Comparison of ENCODE assay signal across 8 mouse cellular contexts in the genomic region with DNA sequence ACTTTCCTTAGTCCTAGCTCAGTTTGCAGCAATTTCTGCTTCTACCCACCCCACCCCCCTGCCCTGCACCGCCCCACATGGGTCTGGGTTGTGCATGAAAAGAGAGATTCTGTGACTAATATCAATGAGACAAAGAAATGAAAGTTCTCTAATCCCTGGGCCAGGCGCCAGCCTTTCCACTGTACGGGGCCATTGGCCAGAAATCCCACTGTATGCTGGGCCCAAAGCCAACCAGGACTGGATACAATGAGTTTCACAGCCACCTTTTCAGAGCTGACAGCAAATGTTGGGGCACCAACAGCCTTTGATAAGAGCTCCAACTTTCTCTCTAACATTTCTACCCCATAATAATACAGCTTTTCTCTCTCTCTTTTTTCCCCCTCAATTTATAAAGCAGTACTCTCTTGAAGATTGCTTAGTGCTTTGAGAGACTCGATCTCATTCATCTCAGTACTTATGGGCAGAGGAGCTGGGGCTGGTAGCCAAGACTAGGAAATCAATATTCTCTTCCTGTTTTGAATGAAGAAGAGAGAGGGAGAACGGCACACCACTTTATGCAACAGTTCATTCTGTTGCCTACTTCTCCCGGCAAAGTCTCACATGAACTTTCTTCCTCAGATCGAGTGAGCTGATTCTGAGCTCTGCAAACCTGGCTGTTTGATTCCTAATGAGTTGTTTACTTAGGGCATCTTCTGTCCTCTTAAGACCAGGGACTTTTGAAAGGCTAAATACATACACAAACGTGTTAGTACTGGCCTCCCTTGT. TPM values are rescaled to one million over a fixed set of nuclear protein-coding genes. Genes with fewer than 3 reads are reported as not detected.
DNase-seq lines count a peak whose midpoint lies in the region; ATAC-seq lines count a peak whose summit lies in the region.

No protein-coding gene starts in this region.

- H3K4me2 ChIP-seq in liver, embryonic 12.5 days, result no peak overlapping the region
- peak overlapping the region; percentile 28 for H3K4me2 ChIP-seq in forebrain, embryonic 13.5 days
- H3K4me2 ChIP-seq in heart, embryonic 15.5 days, result peak overlapping the region; percentile 37; the same call in 1 of the 2 replicates
- no peak overlapping the region for H3K4me2 ChIP-seq in liver, embryonic 11.5 days

- no peaks in the 10 kb centered on the region for H3K27me3 ChIP-seq in liver, embryonic 12.5 days (replicated peaks)
- H3K27me3 ChIP-seq in forebrain, embryonic 13.5 days, result no peaks in the 10 kb centered on the region
- H3K27me3 ChIP-seq in heart, embryonic 15.5 days, result no peaks in the 10 kb centered on the region
- no peaks in the 10 kb centered on the region for H3K27me3 ChIP-seq in liver, embryonic 11.5 days (replicated peaks; ENCODE audit: control insufficient read depth, insufficient read depth, low read length)

- DNase-seq in liver, result peak; percentile 56
- peak; percentile 81 to 84 for DNase-seq in kidney, postnatal 25 days
- DNase-seq in liver, embryonic 11.5 days (ENCODE audit: low spot score), result no peak
- DNase-seq in ovary, postnatal 36 days (ENCODE audit: low spot score), result peak; percentile 54

- no peak overlapping the region for H3K9ac ChIP-seq in liver, embryonic 12.5 days
- H3K9ac ChIP-seq in forebrain, embryonic 13.5 days, result no peak overlapping the region
- H3K9ac ChIP-seq in heart, embryonic 15.5 days, result no peak overlapping the region
- H3K9ac ChIP-seq in liver, embryonic 11.5 days (ENCODE audit: low read depth, low read length), result no peak overlapping the region

- no peaks in the 10 kb centered on the region for H3K9me3 ChIP-seq in liver, embryonic 12.5 days (replicated peaks)
- H3K9me3 ChIP-seq in forebrain, embryonic 13.5 days (replicated peaks), result no peaks in the 10 kb centered on the region
- H3K9me3 ChIP-seq in heart, embryonic 15.5 days (replicated peaks), result no peaks in the 10 kb centered on the region
- H3K9me3 ChIP-seq in liver, embryonic 11.5 days (ENCODE audit: control insufficient read depth, low read length), result no peaks in the 10 kb centered on the region

- no peak overlapping the region for H3K4me3 ChIP-seq in liver, embryonic 12.5 days
- no peak overlapping the region for H3K4me3 ChIP-seq in forebrain, embryonic 13.5 days
- H3K4me3 ChIP-seq in heart, embryonic 15.5 days, result no peak overlapping the region
- H3K4me3 ChIP-seq in liver, embryonic 11.5 days (ENCODE audit: low read depth, low read length), result no peak overlapping the region

- H3K36me3 ChIP-seq in liver, embryonic 12.5 days, result no peaks in the 10 kb centered on the region
- H3K36me3 ChIP-seq in forebrain, embryonic 13.5 days (ENCODE audit: poor library complexity, severe bottlenecking), result no peaks in the 10 kb centered on the region
- H3K36me3 ChIP-seq in heart, embryonic 15.5 days, result no peaks in the 10 kb centered on the region
- H3K36me3 ChIP-seq in liver, embryonic 11.5 days (ENCODE audit: control insufficient read depth, insufficient read depth, low read length), result no peaks in the 10 kb centered on the region

- 45% methylated on average over 8 of the region's 8 CpGs for WGBS in liver, embryonic 12.5 days (ENCODE audit: insufficient replicate concordance)
- 13% methylated on average over 8 of the region's 8 CpGs for WGBS in forebrain, embryonic 13.5 days
- 26% methylated on average over 8 of the region's 8 CpGs for WGBS in heart, embryonic 15.5 days
- 47% methylated on average over 8 of the region's 8 CpGs for WGBS in liver, embryonic 11.5 days

- ATAC-seq in liver, embryonic 12.5 days, result no peak
- peak; percentile 96 for ATAC-seq in forebrain, embryonic 13.5 days
- ATAC-seq in heart, embryonic 15.5 days (replicated peaks; ENCODE audit: insufficient number of reproducible peaks, insufficient read depth, low FRiP score, low read depth), result peak; percentile 88
- peak; percentile 41; the same call in 1 of the 2 replicates for ATAC-seq in liver, embryonic 11.5 days (replicated peaks; ENCODE audit: low FRiP score)
- ATAC-seq in megakaryocyte-erythroid progenitor cell, adult 5-6 weeks (replicated peaks; ENCODE audit: low FRiP score, low TSS enrichment, poor library complexity, severe bottlenecking), result no peak

- no peaks in the 10 kb centered on the region for H3K4me1 ChIP-seq in liver, embryonic 12.5 days
- peaks cover 32% of the 10 kb centered on the region for H3K4me1 ChIP-seq in forebrain, embryonic 13.5 days
- H3K4me1 ChIP-seq in heart, embryonic 15.5 days (replicated peaks), result peaks cover 11% of the 10 kb centered on the region
- H3K4me1 ChIP-seq in liver, embryonic 11.5 days (replicated peaks; ENCODE audit: control insufficient read depth, insufficient read depth, low read length), result 0 out of 2 replicates have a peak, but pooled peaks cover 3% of the 10 kb centered on the region

- H3K27ac ChIP-seq in liver, embryonic 12.5 days, result no peak overlapping the region
- peak overlapping the region; percentile 78 for H3K27ac ChIP-seq in forebrain, embryonic 13.5 days
- peak overlapping the region; percentile 82 for H3K27ac ChIP-seq in heart, embryonic 15.5 days
- no peak overlapping the region; the same call in 1 of the 2 replicates for H3K27ac ChIP-seq in liver, embryonic 11.5 days (ENCODE audit: low read depth, low read length)

RNA-seq across cellular contexts. Expression of a gene that starts 9.2 kb away (rescaled TPM):
- 59.8 and 89.1 TPM in 2 replicates for polyA plus RNA-seq in liver, embryonic 12.5 days (2016; fragmentation: Nextera tagmentation; extraction: Ambion mirVana)
- polyA plus RNA-seq in forebrain, embryonic 13.5 days (2015; fragmentation: Nextera tagmentation; extraction: Ambion mirVana), result 421 and 545 TPM in 2 replicates
- 354 and 357 TPM in 2 replicates for polyA plus RNA-seq in heart, embryonic 15.5 days (2015; fragmentation: Nextera tagmentation; extraction: Ambion mirVana)
- 232 and 261 TPM in 2 replicates for polyA plus RNA-seq in liver, embryonic 11.5 days (2014; fragmentation: Nextera tagmentation; extraction: Ambion mirVana)
- not detected in 2 replicates for total RNA-seq in megakaryocyte-erythroid progenitor cell, adult 5-6 weeks (2014; fragmentation: Nextera tagmentation)
- 1.8 TPM in 1 of 2 replicates, not detected in the other for total RNA-seq in megakaryocyte-erythroid progenitor cell, adult 5-6 weeks (2017)

Comparison
In these comparisons a context has a peak if more than half of its experiments do, and no peak if none do; other contexts are left out.
1. ATAC-seq: peak in forebrain, embryonic 13.5 days (single experiment), heart, embryonic 15.5 days (single experiment) and liver, embryonic 11.5 days (single experiment); none in liver, embryonic 12.5 days (single experiment) and megakaryocyte-erythroid progenitor cell, adult 5-6 weeks (single experiment).
2. H3K27ac ChIP-seq: peak in forebrain, embryonic 13.5 days (single experiment) and heart, embryonic 15.5 days (single experiment); none in liver, embryonic 12.5 days (single experiment) and liver, embryonic 11.5 days (single experiment).
3. H3K4me2 ChIP-seq: peak in forebrain, embryonic 13.5 days (single experiment) and heart, embryonic 15.5 days (single experiment); none in liver, embryonic 12.5 days (single experiment) and liver, embryonic 11.5 days (single experiment).